20 mouse cellular contexts compared by ENCODE assay signal in the genomic region with DNA sequence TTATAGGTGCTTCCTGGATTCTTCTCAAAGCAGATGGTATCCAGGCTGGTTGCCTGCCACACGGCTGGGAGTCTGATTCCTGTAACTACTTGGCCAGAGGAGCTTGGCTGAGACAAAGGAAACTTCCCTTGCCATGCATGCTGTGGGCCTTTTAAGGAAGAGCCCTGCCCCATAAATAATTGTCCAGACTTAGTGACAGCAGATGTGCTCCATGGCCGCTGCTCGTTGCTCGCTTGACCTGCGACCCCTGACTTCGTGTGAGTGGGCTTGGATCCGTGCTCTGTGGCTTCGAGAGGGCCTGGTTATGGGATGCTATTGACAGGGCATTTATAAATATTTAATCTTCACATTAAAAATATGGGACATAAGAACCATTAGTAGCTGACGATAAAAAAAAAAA.
A peak's percentile ranks its signal among the peaks of the same experiment; 100 is the strongest.
DNase-seq lines count a peak whose midpoint lies in the region; ATAC-seq and TF ChIP-seq lines count a peak whose summit lies in the region.
"Had no signal": no experiment of that assay in that cellular context is flagged by ENCODE, and none has a peak within 500 bp of the region (broad histone marks: within the 10 kb centered on the region; RNA-seq: fewer than 3 reads in every experiment).

No protein-coding gene starts in this region.

- WGBS in midbrain, postnatal 0 days = 61% methylated on average over 9 of the region's 9 CpGs
- 46% methylated on average over 9 of the region's 9 CpGs for WGBS in midbrain, embryonic 13.5 days
- WGBS in neural tube, embryonic 13.5 days = 27% methylated on average over 9 of the region's 9 CpGs

- DNase-seq in midbrain, postnatal 0 days (ENCODE audit: low spot score) = peak; percentile 19
- peak; percentile 72 for DNase-seq in embryo, embryonic 10.5 days (ENCODE audit: low spot score)
- peak; percentile 20 for DNase-seq in embryo, embryonic 9.5 days (ENCODE audit: extremely low spot score)
- no peak for DNase-seq in left cerebral cortex, adult 2 months (ENCODE audit: extremely low spot score in 1 of 2, low spot score in 2 of 2)
- no peak for DNase-seq in right cerebral cortex, postnatal 4 days
- DNase-seq: adrenal gland, adult 2 months; adrenal gland, postnatal 36 days; cerebellum, adult 11 months; cerebellum, adult 8-10 months; gastrocnemius, postnatal 14 days; heart, adult 2 months; heart, postnatal 14 days had no signal

- H3K9ac ChIP-seq in midbrain, postnatal 0 days (replicated peaks; ENCODE audit: low read length, poor library complexity, severe bottlenecking) = no peak overlapping the region
- no peak overlapping the region for H3K9ac ChIP-seq in midbrain, embryonic 13.5 days (replicated peaks)
- H3K9ac ChIP-seq in neural tube, embryonic 13.5 days = no peak overlapping the region
- H3K9ac ChIP-seq: embryonic facial prominence, embryonic 13.5 days; forebrain, embryonic 12.5 days; heart, embryonic 15.5 days; hindbrain, embryonic 15.5 days had no signal

- no peak for ATAC-seq in midbrain, postnatal 0 days (ENCODE audit: low FRiP score)
- no peak for ATAC-seq in midbrain, embryonic 13.5 days
- no peak for ATAC-seq in neural tube, embryonic 13.5 days (ENCODE audit: low read depth)
- ATAC-seq: forebrain, embryonic 16.5 days had no signal

- H3K4me2 ChIP-seq in midbrain, postnatal 0 days (ENCODE audit: low read depth, low read length, poor library complexity, severe bottlenecking) = no peak overlapping the region
- no peak overlapping the region for H3K4me2 ChIP-seq in midbrain, embryonic 13.5 days (replicated peaks)
- H3K4me2 ChIP-seq in neural tube, embryonic 13.5 days = no peak overlapping the region
- H3K4me2 ChIP-seq: embryonic facial prominence, embryonic 13.5 days; forebrain, embryonic 12.5 days; heart, embryonic 11.5 days; heart, embryonic 15.5 days; hindbrain, embryonic 15.5 days had no signal

- no peak overlapping the region for H3K4me3 ChIP-seq in midbrain, postnatal 0 days (ENCODE audit: low read depth, low read length)
- H3K4me3 ChIP-seq in midbrain, embryonic 13.5 days (replicated peaks) = no peak overlapping the region
- no peak overlapping the region for H3K4me3 ChIP-seq in neural tube, embryonic 13.5 days
- H3K4me3 ChIP-seq in left cerebral cortex, adult 2 months = no peak overlapping the region
- H3K4me3 ChIP-seq: embryonic facial prominence, embryonic 13.5 days; forebrain, embryonic 12.5 days; heart, adult 2 months; heart, embryonic 15.5 days; hindbrain, embryonic 15.5 days had no signal

- no peaks in the 10 kb centered on the region for H3K9me3 ChIP-seq in midbrain, postnatal 0 days (ENCODE audit: low read length)
- H3K9me3 ChIP-seq in midbrain, embryonic 13.5 days = peaks cover 2% of the 10 kb centered on the region; the same call in 1 of the 2 replicates
- H3K9me3 ChIP-seq in neural tube, embryonic 13.5 days = peaks cover 5% of the 10 kb centered on the region; the same call in 1 of the 2 replicates
- H3K9me3 ChIP-seq: embryonic facial prominence, embryonic 13.5 days; heart, embryonic 15.5 days; hindbrain, embryonic 15.5 days had no signal

- H3K4me1 ChIP-seq in midbrain, postnatal 0 days (ENCODE audit: insufficient read depth, low read length) = no peaks in the 10 kb centered on the region
- H3K4me1 ChIP-seq in midbrain, embryonic 13.5 days (replicated peaks) = 0 out of 2 replicates have a peak, but pooled peaks cover 5% of the 10 kb centered on the region
- no peaks in the 10 kb centered on the region; the same call in 1 of the 2 replicates for H3K4me1 ChIP-seq in neural tube, embryonic 13.5 days (replicated peaks)
- H3K4me1 ChIP-seq: embryonic facial prominence, embryonic 13.5 days; heart, embryonic 15.5 days; hindbrain, embryonic 15.5 days had no signal

- no peaks in the 10 kb centered on the region for H3K27me3 ChIP-seq in midbrain, postnatal 0 days (ENCODE audit: insufficient read depth, low read length)
- H3K27me3 ChIP-seq in midbrain, embryonic 13.5 days = no peaks in the 10 kb centered on the region
- no peaks in the 10 kb centered on the region for H3K27me3 ChIP-seq in neural tube, embryonic 13.5 days
- H3K27me3 ChIP-seq: embryonic facial prominence, embryonic 13.5 days; heart, embryonic 15.5 days; hindbrain, embryonic 15.5 days had no signal

- TF ChIP-seq CTCF in midbrain, postnatal 0 days (IDR thresholded peaks at IDR 0.05) = no peak
- TF ChIP-seq CTCF in left cerebral cortex, adult 2 months (IDR thresholded peaks at IDR 0.05) = no peak

- no peaks in the 10 kb centered on the region for H3K36me3 ChIP-seq in midbrain, postnatal 0 days (ENCODE audit: insufficient read depth, low read length)
- H3K36me3 ChIP-seq in midbrain, embryonic 13.5 days = no peaks in the 10 kb centered on the region
- no peaks in the 10 kb centered on the region for H3K36me3 ChIP-seq in neural tube, embryonic 13.5 days
- H3K36me3 ChIP-seq: embryonic facial prominence, embryonic 13.5 days; forebrain, embryonic 12.5 days; heart, embryonic 15.5 days; hindbrain, embryonic 15.5 days had no signal

- intact Hi-C loops in left cerebral cortex, adult 2 months (cut with DNase I) = no loop called here

- H3K27ac ChIP-seq in midbrain, postnatal 0 days (ENCODE audit: low read depth, low read length) = no peak overlapping the region
- H3K27ac ChIP-seq in midbrain, embryonic 13.5 days = no peak overlapping the region
- H3K27ac ChIP-seq in neural tube, embryonic 13.5 days (replicated peaks) = peak overlapping the region; percentile 46; the same call in 1 of the 2 replicates
- H3K27ac ChIP-seq in left cerebral cortex, adult 2 months = no peak overlapping the region
- H3K27ac ChIP-seq: embryonic facial prominence, embryonic 13.5 days; forebrain, embryonic 12.5 days; heart, adult 2 months; heart, embryonic 15.5 days; hindbrain, embryonic 15.5 days had no signal

Comparison
In these comparisons a context has a peak if more than half of its experiments do, and no peak if none do; other contexts are left out.
1. DNase-seq: peak in midbrain, postnatal 0 days (single experiment), embryo, embryonic 10.5 days (single experiment) and embryo, embryonic 9.5 days (single experiment); none in left cerebral cortex, adult 2 months (0 of 2) and right cerebral cortex, postnatal 4 days (single experiment).